Mouse (Mus musculus) bone marrow, adult 2 months (tissue): ENCODE measurements around the gene Plagl1.

Source experiments
- CTCF ChIP-seq: fragments of 200-500 bp; IDR thresholded peaks from 2 replicates; pipeline ENCODE4 v1.5.1; 2011; ENCODE audit warnings: low read length, control low read depth; ENCODE audit not compliant: control insufficient read depth, insufficient read depth
- POLR2A ChIP-seq: fragments of 200-500 bp; IDR thresholded peaks from 2 replicates; pipeline ENCODE4 v1.6.1; 2011; ENCODE audit warnings: low read depth, mild to moderate bottlenecking, control low read depth, low read length, borderline replicate concordance; ENCODE audit not compliant: control insufficient read depth

DNA sequence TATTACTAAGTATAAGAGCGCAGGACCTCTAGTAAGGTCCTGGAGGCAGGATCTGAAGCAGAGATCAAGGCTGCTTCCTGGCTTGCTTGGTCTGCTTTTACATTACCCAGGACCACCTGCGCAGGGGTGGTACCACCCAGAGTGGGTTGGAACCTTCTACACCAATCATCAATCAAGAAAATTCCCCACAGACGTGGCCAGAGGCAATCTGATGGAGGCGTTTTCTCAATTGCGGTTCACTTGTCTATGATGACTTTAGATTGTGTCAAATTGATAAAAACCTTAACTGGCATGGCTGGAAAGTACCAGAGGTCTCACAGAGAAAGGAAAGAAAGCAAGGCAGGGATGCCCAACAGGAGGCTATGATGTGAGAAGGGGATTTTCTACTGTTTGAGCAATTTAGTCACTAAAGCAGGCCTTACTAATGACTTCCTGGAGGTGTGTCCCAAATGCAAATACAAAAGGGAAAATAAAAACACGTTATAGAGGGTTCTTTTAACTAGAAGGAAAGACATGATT, 3.4 kb upstream of the Plagl1 start:
- TF ChIP-seq CTCF, result no peak
- no peak for TF ChIP-seq POLR2A
